Mouse (Mus musculus): ENCODE measurements at regions not wholly inside any gene's neighbourhood (a gene's known extent, or its start where the extent isn't known, plus 50 kb on each side); places are given as distances from the start of the nearest gene placed in this dataset.

DNA sequence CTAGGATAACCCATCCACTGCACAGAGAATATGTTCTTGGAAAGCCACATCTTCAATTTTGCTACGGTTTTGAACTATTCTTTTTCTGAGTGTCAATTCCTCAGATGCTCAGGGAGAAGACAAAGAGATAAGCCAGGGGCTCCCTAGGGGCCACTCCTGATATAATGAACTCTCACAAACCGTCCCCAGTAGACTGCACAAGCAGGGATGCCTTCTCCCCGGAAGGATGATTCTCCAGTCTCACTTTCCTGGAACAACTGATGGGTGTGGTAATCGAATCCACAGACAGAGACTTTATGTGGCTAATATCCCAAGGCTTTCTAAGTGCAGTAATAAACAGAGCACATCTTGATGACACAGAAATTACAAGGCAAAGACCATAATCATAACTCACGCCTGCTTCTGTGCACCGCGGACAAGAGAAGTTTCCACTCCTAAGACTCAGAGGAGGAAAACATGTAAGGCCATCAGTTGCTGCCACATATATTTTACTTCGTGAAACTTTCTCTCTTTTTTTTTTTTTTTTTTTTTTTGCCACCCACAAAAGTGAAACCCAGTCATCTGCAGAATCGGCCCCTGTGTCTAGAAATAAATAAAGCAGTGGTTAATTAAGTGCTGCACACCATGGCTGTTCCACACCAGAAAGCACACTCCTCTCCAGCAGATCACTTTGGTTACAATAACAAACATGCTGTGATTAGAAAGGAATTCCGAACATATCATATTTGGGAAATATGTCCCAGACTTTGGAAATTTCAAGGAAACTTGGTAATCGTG lies 433.8 kb downstream of the Gsdmc2 start:
- 67% methylated on average over 11 of the region's 11 CpGs for WGBS
- no peak overlapping the region for H3K4me2 ChIP-seq
- no peak for ATAC-seq (replicated peaks)

GRCm38 (mm10) chr15:63400445-63400844 lies 444.5 kb downstream of the Gsdmc2 start:
- H3K9me3 ChIP-seq, result no peaks in the 10 kb centered on the region
- 61% methylated on average over 3 of the region's 3 CpGs for WGBS
- H3K4me2 ChIP-seq, result no peak overlapping the region
- H3K9ac ChIP-seq, result no peak overlapping the region
- H3K27me3 ChIP-seq (replicated peaks), result no peaks in the 10 kb centered on the region
- H3K4me1 ChIP-seq, result no peaks in the 10 kb centered on the region
- no peak for ATAC-seq (replicated peaks)
- H3K27ac ChIP-seq, result no peak overlapping the region
- no peaks in the 10 kb centered on the region for H3K36me3 ChIP-seq (replicated peaks)
- no peak overlapping the region for H3K4me3 ChIP-seq

More for the DNA sequence above, 433.8 kb downstream of the Gsdmc2 start:
- H3K4me3 ChIP-seq, result no peak overlapping the region
- H3K27ac ChIP-seq, result no peak overlapping the region
- no peaks in the 10 kb centered on the region for H3K36me3 ChIP-seq (replicated peaks)
- no peaks in the 10 kb centered on the region for H3K9me3 ChIP-seq
- no peaks in the 10 kb centered on the region for H3K27me3 ChIP-seq (replicated peaks)
- no peak overlapping the region for H3K9ac ChIP-seq
- no peaks in the 10 kb centered on the region for H3K4me1 ChIP-seq

DNA sequence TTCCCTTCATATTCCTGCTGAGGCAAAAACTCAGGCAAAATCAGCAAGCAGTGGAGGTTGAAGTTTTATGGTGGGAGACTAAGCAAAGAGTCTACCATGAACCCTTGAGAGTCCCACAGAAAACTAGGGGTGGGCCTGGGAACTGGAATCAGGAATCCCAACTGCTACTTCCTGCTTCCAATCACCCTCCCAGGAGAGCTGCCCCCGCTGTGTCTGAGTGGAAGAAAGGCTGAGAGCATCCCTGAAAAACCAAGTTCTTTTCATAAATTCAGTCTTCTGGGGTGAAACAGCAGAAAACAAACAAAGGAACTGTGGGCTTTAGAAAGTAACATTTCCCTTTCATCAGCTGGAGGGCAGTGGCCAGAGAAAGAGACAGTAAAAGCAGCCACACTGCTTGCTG lies 445.0 kb downstream of the Gsdmc2 start:
- Histone ChIP-seq H3K27me3 (replicated peaks) (no peaks in the 10 kb centered on the region), H3K9ac (no peak overlapping the region), H3K4me3 (no peak overlapping the region), H3K27ac (no peak overlapping the region), H3K4me2 (no peak overlapping the region), H3K36me3 (replicated peaks) (no peaks in the 10 kb centered on the region), H3K4me1 (no peaks in the 10 kb centered on the region), H3K9me3 (no peaks in the 10 kb centered on the region)
- WGBS, result 59% methylated on average over 1 of the region's 1 CpGs
- no peak for ATAC-seq (replicated peaks)

GRCm38 (mm10) chr15:63397485-63397884 lies 447.5 kb downstream of the Gsdmc2 start:
- Histone ChIP-seq H3K36me3 (replicated peaks) (no peaks in the 10 kb centered on the region), H3K4me1 (no peaks in the 10 kb centered on the region), H3K27me3 (replicated peaks) (no peaks in the 10 kb centered on the region), H3K4me3 (no peak overlapping the region), H3K9me3 (no peaks in the 10 kb centered on the region), H3K27ac (no peak overlapping the region), H3K4me2 (no peak overlapping the region), H3K9ac (no peak overlapping the region)
- no peak for ATAC-seq (replicated peaks)
- whole genome bisulfite sequencing, result 95% methylated on average over 3 of the region's 3 CpGs

DNA sequence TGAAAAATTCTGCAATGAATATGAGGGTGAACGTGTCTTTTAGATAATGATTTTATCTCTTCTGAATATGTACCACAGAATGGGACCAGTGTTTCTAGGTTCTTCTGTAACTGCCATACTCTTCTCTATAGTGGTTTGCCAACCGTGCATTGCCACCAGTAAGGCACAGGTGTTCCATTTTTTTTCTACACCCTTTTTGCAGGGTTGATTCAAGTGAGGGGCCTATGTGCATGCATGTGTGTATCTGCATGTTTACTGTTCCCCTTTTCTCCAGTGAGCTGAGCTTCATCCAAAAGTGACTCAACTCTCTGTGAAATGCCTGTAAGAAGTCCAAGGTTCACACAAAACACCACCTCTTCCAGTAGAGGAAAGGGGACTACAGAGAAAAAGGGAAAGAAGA lies 467.7 kb downstream of the Gsdmc2 start:
- H3K36me3 ChIP-seq (replicated peaks), result no peaks in the 10 kb centered on the region
- ATAC-seq (replicated peaks), result no peak

DNA sequence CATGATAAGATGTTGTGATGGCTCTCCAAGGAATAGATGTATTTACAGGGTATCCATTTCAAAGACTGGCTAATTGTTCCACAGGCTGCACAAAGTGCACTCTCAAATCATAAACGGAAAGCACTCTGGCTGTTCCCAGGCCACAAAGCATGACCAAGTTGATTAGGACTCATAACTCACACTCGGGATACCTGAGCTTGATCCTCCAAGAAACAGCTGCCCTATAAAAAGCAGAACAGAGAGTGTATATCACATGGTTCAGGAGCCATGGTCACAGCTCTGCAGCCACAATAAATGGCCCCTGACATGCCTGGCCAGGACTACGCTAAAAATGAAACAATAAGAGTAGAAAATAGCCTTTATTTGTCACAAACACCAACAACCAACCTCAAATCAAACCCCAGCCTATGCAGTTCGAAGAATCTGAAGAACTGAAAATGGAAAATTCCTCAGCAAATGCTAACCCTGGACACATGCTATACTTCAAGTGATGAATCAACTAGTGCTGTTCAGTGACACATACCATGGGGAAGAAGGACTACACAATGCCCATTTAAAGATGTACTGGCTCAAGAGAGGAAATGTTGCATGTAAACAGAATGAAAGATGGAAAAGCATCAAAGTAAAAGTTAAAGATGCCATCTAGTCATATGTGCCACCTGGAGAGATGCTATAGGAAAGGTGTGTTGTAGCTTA lies 473.5 kb downstream of the Gsdmc2 start:
- Histone ChIP-seq H3K4me3 (no peak overlapping the region), H3K4me1 (no peaks in the 10 kb centered on the region), H3K9me3 (no peaks in the 10 kb centered on the region), H3K4me2 (no peak overlapping the region), H3K27me3 (replicated peaks) (no peaks in the 10 kb centered on the region), H3K9ac (no peak overlapping the region), H3K27ac (no peak overlapping the region), H3K36me3 (replicated peaks) (no peaks in the 10 kb centered on the region)
- no peak for ATAC-seq (replicated peaks)
- 83% methylated on average over 4 of the region's 4 CpGs for WGBS

More for the DNA sequence above, 467.7 kb downstream of the Gsdmc2 start:
- no peak overlapping the region for H3K4me2 ChIP-seq
- no peaks in the 10 kb centered on the region for H3K4me1 ChIP-seq
- H3K4me3 ChIP-seq, result no peak overlapping the region
- WGBS, result 83% methylated on average over 2 of the region's 2 CpGs
- no peaks in the 10 kb centered on the region for H3K9me3 ChIP-seq
- no peak overlapping the region for H3K9ac ChIP-seq
- H3K27me3 ChIP-seq (replicated peaks), result no peaks in the 10 kb centered on the region
- no peak overlapping the region for H3K27ac ChIP-seq

- Histone ChIP-seq H3K27ac (no peak overlapping the region), H3K36me3 (replicated peaks) (no peaks in the 10 kb centered on the region), H3K4me1 (no peaks in the 10 kb centered on the region), H3K4me2 (no peak overlapping the region), H3K27me3 (replicated peaks) (no peaks in the 10 kb centered on the region), H3K9me3 (no peaks in the 10 kb centered on the region), H3K4me3 (no peak overlapping the region), H3K9ac (no peak overlapping the region)
- 91% methylated on average over 1 of the region's 1 CpGs for WGBS
- ATAC-seq (replicated peaks), result no peak
Observed at GRCm38 (mm10) chr15:63364473-63364872, 480.5 kb downstream of the Gsdmc2 start.

GRCm38 (mm10) chr15:63360402-63360801 lies 484.6 kb downstream of the Gsdmc2 start:
- WGBS, result 82% methylated on average over 7 of the region's 7 CpGs
- ATAC-seq (replicated peaks), result no peak
- no peak overlapping the region for H3K4me2 ChIP-seq
- H3K9me3 ChIP-seq, result no peaks in the 10 kb centered on the region
- H3K9ac ChIP-seq, result no peak overlapping the region
- no peaks in the 10 kb centered on the region for H3K27me3 ChIP-seq (replicated peaks)
- H3K4me1 ChIP-seq, result no peaks in the 10 kb centered on the region
- H3K27ac ChIP-seq, result no peak overlapping the region
- no peaks in the 10 kb centered on the region for H3K36me3 ChIP-seq (replicated peaks)
- H3K4me3 ChIP-seq, result no peak overlapping the region

- H3K27ac ChIP-seq, result no peak overlapping the region
- H3K4me1 ChIP-seq, result no peaks in the 10 kb centered on the region
- H3K27me3 ChIP-seq (replicated peaks), result no peaks in the 10 kb centered on the region
- no peaks in the 10 kb centered on the region for H3K36me3 ChIP-seq (replicated peaks)
- no peak overlapping the region for H3K4me3 ChIP-seq
- H3K9me3 ChIP-seq, result no peaks in the 10 kb centered on the region
- ATAC-seq (replicated peaks), result no peak
- H3K4me2 ChIP-seq, result no peak overlapping the region
- 83% methylated on average over 2 of the region's 2 CpGs for WGBS
- no peak overlapping the region for H3K9ac ChIP-seq
Observed at GRCm38 (mm10) chr15:63341730-63342129, 503.2 kb downstream of the Gsdmc2 start.

DNA sequence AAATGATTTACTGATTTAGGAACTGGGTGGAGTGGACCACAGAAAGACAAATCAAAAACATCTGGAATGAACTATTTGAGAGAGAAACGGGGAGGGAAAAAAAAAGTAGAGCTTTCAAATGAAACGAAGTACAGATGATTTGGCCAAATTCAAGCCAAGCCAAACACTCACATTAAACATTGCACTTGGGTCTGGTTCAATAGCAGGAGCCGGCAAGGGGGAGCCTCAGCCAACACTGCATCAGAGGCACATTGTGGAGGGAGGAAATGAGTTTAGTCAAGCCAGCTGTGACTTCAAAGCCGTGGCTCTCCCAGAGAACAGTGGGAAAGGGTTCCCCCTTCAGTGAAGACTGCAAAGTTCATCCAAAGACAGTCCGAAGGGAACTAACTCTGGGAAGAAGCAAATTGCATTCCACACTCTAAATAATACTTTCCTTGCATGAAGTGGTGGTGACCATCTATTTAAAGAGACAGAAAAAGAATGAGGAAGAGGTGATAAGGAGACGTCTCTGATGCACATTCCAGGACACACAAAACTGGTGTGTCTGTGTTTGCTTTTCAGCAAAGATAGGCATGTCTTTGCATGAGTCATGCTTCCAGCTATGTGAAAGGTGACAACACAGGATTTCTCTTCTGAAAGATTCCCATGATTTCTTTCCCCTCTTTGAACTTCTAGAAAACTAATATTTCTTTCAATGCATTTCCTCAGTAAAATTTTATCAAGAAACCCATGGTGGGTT lies 504.5 kb downstream of the Gsdmc2 start:
- Histone ChIP-seq H3K9me3 (no peaks in the 10 kb centered on the region), H3K4me2 (no peak overlapping the region), H3K27me3 (replicated peaks) (no peaks in the 10 kb centered on the region), H3K4me1 (no peaks in the 10 kb centered on the region), H3K36me3 (replicated peaks) (no peaks in the 10 kb centered on the region), H3K9ac (no peak overlapping the region), H3K4me3 (no peak overlapping the region), H3K27ac (no peak overlapping the region)
- no peak for ATAC-seq (replicated peaks)
- 46% methylated on average over 6 of the region's 6 CpGs for WGBS

- Histone ChIP-seq H3K9me3 (no peaks in the 10 kb centered on the region), H3K36me3 (replicated peaks) (no peaks in the 10 kb centered on the region), H3K9ac (no peak overlapping the region), H3K4me1 (no peaks in the 10 kb centered on the region), H3K27me3 (replicated peaks) (no peaks in the 10 kb centered on the region), H3K4me3 (no peak overlapping the region), H3K27ac (no peak overlapping the region), H3K4me2 (no peak overlapping the region)
- 28% methylated on average over 1 of the region's 1 CpGs for WGBS
- no peak for ATAC-seq (replicated peaks)
Observed at GRCm38 (mm10) chr15:63319666-63320065, 525.3 kb downstream of the Gsdmc2 start.

DNA sequence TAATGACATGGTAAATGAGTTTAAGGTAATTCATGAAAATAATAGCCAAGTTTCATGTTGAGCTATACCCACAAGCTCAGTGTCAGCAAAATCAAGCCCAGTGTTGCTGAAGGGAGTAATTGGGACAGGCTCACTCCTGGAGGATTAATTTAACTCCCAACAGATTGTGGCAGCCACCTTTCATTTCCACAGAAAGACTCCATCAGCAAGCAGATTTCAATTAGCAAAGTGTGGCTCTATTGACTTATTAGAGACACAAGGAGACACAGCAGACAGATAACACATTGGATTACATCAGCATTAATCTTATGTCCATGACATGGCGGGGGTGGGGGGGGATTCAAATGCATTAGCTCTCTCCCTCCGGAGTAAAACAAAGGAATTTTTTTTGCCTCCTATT lies 534.6 kb downstream of the Gsdmc2 start:
- Histone ChIP-seq H3K4me3 (no peak overlapping the region), H3K4me1 (no peaks in the 10 kb centered on the region), H3K27ac (no peak overlapping the region), H3K9ac (no peak overlapping the region), H3K27me3 (replicated peaks) (no peaks in the 10 kb centered on the region), H3K4me2 (no peak overlapping the region), H3K36me3 (replicated peaks) (no peaks in the 10 kb centered on the region), H3K9me3 (no peaks in the 10 kb centered on the region)
- WGBS, result 68% methylated on average over 2 of the region's 2 CpGs
- ATAC-seq (replicated peaks), result no peak
